Mouse (Mus musculus) kidney, adult 2 months (tissue): Measurements from ENCODE around the gene Abca14.

ENCODE experiments used
- CTCF ChIP-seq: fragments of 200-500 bp; conservative IDR thresholded peaks from 2 replicates; pipeline ENCODE4 v1.5.1; 2011; ENCODE audit warnings: low read depth, mild to moderate bottlenecking, control low read depth, low read length, moderate library complexity, mixed read lengths; ENCODE audit not compliant: insufficient read depth, insufficient read length
- POLR2A ChIP-seq: fragments of 200-500 bp; IDR thresholded peaks from one replicate; pipeline ENCODE4 v1.6.1; 2011; ENCODE audit warnings: low read depth, low read length, control low read depth

DNA sequence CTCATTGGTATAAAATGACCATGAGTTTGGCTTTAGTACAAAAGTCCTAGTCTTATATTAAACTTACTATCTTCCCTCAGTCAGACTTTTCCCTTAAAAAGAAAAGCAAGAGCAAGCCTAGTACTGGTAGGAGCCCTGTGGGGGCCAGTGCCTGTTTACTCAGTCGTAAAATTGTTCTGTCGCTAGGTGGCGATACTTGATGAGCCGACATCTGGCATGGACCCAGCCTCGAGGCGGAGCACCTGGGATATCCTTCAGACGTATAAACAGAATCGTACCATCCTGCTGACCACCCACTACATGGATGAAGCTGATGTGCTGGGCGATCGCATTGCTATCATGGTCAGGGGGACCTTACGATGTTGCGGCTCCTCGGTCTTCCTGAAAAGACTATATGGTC is 157.4 kb downstream of the Abca14 start:
- TF ChIP-seq POLR2A (no peak), CTCF (0 out of 2 replicates have a peak, but pooled peaks have one; percentile 23)
